Mouse (Mus musculus): ENCODE data around the gene Gal3st2c. TPM values are rescaled to one million over a fixed set of nuclear protein-coding genes. Genes with fewer than 3 reads are reported as not detected.

Gal3st2c gene
- polyA plus RNA-seq (2012; rRNA removed) = not detected in 2 replicates

DNA sequence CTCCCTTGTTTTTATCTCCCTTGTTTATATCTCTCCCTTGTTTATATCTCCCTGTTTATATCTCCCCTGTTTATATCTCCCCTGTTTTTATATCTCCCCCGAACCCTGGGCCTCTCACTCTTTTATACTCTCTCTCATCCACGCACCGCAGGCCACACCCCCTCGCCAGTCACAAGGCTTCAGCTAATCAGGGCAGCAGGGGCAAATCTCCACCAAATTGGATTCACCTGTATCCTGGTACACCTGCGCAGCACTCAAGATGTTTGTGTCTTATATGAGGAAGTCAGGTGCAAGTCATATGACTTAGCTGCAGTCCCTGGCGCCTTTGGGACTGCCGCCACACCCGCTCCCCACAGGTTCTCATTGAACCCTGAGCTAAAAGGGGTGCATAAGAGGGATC is at the start of gene Gal3st2c:
Gal3st2c (plus strand) TSS at position 301 of the 400 bp plus-strand sequence.

DNA sequence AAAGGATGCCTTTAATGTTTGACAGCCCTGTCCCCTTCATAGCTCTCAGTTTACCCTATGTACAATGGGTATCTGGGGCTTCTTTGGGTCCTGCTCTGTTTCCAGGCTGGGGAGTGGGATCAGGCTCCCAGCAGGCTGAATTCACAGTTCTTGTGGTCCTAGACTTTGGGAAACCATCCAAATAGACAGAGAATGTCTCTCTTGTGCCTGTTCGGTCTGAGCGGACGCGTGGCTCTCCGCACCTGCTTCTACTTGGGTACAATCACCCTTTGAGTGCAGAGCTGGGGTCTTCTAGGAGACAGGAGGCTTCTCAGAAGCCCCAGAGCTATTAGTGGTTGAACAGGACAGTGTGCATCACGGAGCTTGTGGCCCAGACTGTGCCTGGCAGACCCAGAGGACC is 29.8 kb downstream of the Gal3st2c start, which contains the start of gene Neu4:
Neu4 (plus strand) TSS at position 301 of the 400 bp plus-strand sequence.

DNA sequence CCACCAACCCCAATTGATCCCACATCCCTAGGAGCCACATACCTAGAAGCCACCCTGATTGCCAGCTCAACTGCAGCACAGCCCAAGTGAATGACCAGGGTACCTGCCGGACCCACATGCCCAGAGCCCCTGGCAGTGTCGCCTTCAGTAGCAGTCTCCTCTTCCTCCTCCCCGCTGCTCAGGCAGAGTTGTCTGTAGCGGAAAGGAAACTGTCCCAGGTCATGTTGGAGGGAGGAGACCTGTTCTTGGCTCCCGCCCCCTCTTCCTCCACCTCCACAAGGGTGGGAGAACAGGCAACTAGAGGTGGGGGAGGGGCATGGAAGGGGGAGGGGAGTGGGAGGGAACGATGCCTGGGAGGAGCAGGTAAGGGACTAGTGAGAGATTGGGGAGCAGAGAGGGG is 62.1 kb downstream of the Gal3st2c start, which contains the start of gene Pdcd1:
Pdcd1 (minus strand) TSS at position 181 of the 400 bp plus-strand sequence.

Other genes starting within 250 kb of the Gal3st2c start
- gene Atg4b, start 239.0 kb upstream of the Gal3st2c start, polyA plus RNA-seq (2012; rRNA removed) = 19.2 and 20.3 TPM in 2 replicates
- 9.0 and 10.7 TPM in 2 replicates for gene Thap4, start 235.6 kb upstream of the Gal3st2c start, polyA plus RNA-seq (2012; rRNA removed)
- gene Dtymk, start 188.6 kb upstream of the Gal3st2c start, polyA plus RNA-seq (2012; rRNA removed) = 126 and 146 TPM in 2 replicates
- gene Ing5, start 186.5 kb upstream of the Gal3st2c start, polyA plus RNA-seq (2012; rRNA removed) = 7.1 and 8.0 TPM in 2 replicates
- 6.1 and 6.5 TPM in 2 replicates for gene D2hgdh, start 165.6 kb upstream of the Gal3st2c start, polyA plus RNA-seq (2012; rRNA removed)
- 0.01 and 0.03 TPM in 2 replicates for gene Gal3st2, start 129.2 kb upstream of the Gal3st2c start, polyA plus RNA-seq (2012; rRNA removed)
- not detected in 2 replicates for gene Gal3st2b, start 72.2 kb upstream of the Gal3st2c start, polyA plus RNA-seq (2012; rRNA removed)
- not detected in 2 replicates for gene Neu4, start 29.9 kb downstream of the Gal3st2c start, polyA plus RNA-seq (2012; rRNA removed)
- gene Pdcd1, start 62.0 kb downstream of the Gal3st2c start, polyA plus RNA-seq (2012; rRNA removed) = 0.03 TPM in 2 replicates

Measured in liver, embryonic 14 days (tissue).